Mouse (Mus musculus) hindbrain, embryonic 12.5 days (tissue): ENCODE measurements at regions not wholly inside any gene's neighbourhood (a gene's known extent, or its start where the extent isn't known, plus 50 kb on each side); places are given as distances from the start of the nearest gene placed in this dataset.

Experiments
- ATAC-seq: fragments of 200-750 bp; cut with Nextera tagmentation; 2 replicates; pipeline ENCODE4 v1.8.0; 2017; ENCODE audit warnings: moderate TSS enrichment; ENCODE audit not compliant: low FRiP score
- H3K27ac ChIP-seq: fragments of 300-500 bp; sonication (generic); 2 replicates; pipeline ENCODE4 v1.5.1; 2016; ENCODE audit warnings: mild to moderate bottlenecking
- H3K27me3 ChIP-seq: fragments of 300-500 bp; sonication (generic); 2 replicates; pipeline ENCODE4 v1.6.1; 2016; ENCODE audit warnings: mild to moderate bottlenecking
- H3K36me3 ChIP-seq: fragments of 300-500 bp; sonication (generic); 2 replicates; pipeline ENCODE4 v1.6.1; 2016; ENCODE audit warnings: mild to moderate bottlenecking
- H3K4me1 ChIP-seq: fragments of 300-500 bp; sonication (generic); 2 replicates; pipeline ENCODE4 v1.6.1; 2016
- H3K4me2 ChIP-seq: fragments of 300-500 bp; sonication (generic); replicated peaks from 2 replicates; pipeline ENCODE4 v1.6.1; 2016; ENCODE audit warnings: mild to moderate bottlenecking
- H3K4me3 ChIP-seq: fragments of 300-500 bp; sonication (generic); 2 replicates; pipeline ENCODE4 v1.5.1; 2016; ENCODE audit warnings: mild to moderate bottlenecking
- H3K9ac ChIP-seq: fragments of 300-500 bp; sonication (generic); 2 replicates; pipeline ENCODE4 v1.6.1; 2016; ENCODE audit warnings: mild to moderate bottlenecking, moderate library complexity
- H3K9me3 ChIP-seq: fragments of 300-500 bp; sonication (generic); replicated peaks from 2 replicates; pipeline ENCODE4 v1.6.1; 2016; ENCODE audit warnings: mild to moderate bottlenecking
- WGBS: fragments of 180-500 bp; shearing (Covaris S2); methylation state at CpG from one replicate; pipeline ENCODE4 v1.1.7; 2016; 5-methylcytosine and 5-hydroxymethylcytosine counted together

DNA sequence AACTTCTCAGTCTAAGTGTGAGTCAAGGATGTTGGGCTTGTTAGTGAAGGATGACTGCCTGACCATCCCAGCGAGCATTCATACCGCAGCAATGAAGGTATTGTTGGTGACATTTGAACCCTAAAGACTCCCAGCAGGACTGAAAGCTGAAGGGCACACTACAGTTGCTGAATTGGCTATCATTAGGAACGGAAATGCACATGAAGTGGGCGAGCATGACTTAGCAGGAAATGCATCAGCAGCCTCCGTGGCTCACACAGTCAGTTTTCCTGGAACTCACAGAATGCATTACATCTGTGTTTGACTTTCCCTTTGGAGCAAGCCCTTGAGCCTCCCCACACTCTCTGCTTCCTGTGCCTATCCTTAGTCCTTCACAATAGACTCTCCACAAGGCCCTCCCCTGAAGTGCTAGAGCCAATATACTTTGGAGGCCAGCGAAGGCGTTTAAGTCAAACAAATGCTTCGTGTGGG, 63.9 kb downstream of the Tmco5 start:
- Histone ChIP-seq H3K27ac (no peak overlapping the region), H3K4me2 (no peak overlapping the region), H3K4me1 (no peaks in the 10 kb centered on the region), H3K27me3 (no peaks in the 10 kb centered on the region), H3K4me3 (no peak overlapping the region), H3K36me3 (no peaks in the 10 kb centered on the region), H3K9ac (no peak overlapping the region), H3K9me3 (no peaks in the 10 kb centered on the region)
- ATAC-seq: no peak
- WGBS: 63% methylated on average over 8 of the region's 8 CpGs

DNA sequence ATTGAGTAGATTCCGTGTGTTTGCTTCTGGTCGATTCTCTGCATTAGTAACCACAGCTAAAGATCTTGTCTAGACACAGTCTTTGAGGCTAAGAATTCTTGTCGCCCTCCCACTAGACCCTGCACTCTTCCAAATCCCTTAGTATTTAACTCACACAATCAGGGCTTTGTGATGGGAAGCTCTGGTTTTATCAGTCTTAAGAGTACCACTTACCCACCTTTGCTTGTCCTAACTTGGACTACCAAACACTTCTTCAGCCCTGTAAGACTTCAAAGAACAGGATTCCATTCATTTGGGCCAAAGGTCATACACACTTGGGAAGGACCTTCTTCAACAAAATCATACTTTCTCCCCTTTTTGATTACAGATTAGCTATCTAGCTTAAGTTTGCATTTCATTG, 70.0 kb downstream of the Tmco5 start:
- Histone ChIP-seq H3K27ac (no peak overlapping the region), H3K27me3 (no peaks in the 10 kb centered on the region), H3K4me2 (no peak overlapping the region), H3K36me3 (no peaks in the 10 kb centered on the region), H3K4me1 (no peaks in the 10 kb centered on the region), H3K4me3 (no peak overlapping the region), H3K9ac (no peak overlapping the region), H3K9me3 (0 out of 2 replicates have a peak, but pooled peaks cover 3% of the 10 kb centered on the region)
- WGBS: 80% methylated on average over 3 of the region's 3 CpGs
- ATAC-seq: no peak

DNA sequence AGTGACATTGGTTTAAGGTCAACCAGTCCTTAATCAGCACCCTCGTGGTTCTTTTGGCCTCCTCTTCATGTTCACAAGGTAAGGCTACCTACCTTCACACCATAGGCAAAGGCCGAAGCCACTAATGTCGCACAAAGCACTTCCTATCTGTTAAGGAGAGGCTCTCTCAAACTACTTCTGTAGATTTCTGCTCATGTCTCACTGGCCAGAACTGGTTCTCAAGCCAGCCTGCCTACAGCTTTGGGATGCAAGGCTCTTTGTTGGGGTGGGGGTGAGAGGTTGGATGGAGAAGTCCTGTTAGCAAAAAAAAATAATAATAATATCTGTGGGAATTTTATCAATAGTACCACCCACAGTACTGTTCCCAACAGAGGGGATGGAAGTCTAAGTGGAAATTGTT, 71.2 kb downstream of the Tmco5 start:
- Histone ChIP-seq H3K4me1 (no peaks in the 10 kb centered on the region), H3K36me3 (no peaks in the 10 kb centered on the region), H3K9me3 (0 out of 2 replicates have a peak, but pooled peaks cover 3% of the 10 kb centered on the region), H3K27ac (no peak overlapping the region), H3K4me3 (no peak overlapping the region), H3K27me3 (no peaks in the 10 kb centered on the region), H3K4me2 (no peak overlapping the region), H3K9ac (no peak overlapping the region)
- ATAC-seq: no peak
- WGBS: 87% methylated on average over 3 of the region's 3 CpGs

DNA sequence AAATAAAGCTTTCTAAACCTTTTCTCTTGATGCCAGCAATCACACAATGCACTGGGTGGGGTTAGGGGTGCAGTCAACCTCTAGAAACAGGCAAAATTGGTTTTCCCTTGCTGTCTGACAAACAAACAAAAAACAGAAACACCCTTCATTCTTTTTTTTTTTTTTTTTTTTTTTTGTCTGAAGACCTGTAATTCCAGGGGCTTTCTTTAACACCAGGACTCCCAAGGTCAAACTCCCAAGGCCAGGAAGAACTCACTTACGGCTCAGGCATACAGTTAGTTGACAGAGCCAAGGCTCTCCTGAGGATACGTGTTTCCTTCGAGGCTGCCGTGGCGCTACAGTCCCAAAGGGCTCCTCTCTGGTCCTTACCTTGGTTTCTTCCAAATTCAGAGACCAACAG, 71.7 kb downstream of the Tmco5 start:
- Histone ChIP-seq H3K36me3 (no peaks in the 10 kb centered on the region), H3K9me3 (0 out of 2 replicates have a peak, but pooled peaks cover 3% of the 10 kb centered on the region), H3K27ac (no peak overlapping the region), H3K4me3 (no peak overlapping the region), H3K4me1 (no peaks in the 10 kb centered on the region), H3K27me3 (no peaks in the 10 kb centered on the region), H3K9ac (no peak overlapping the region), H3K4me2 (no peak overlapping the region)
- WGBS: 90% methylated on average over 5 of the region's 5 CpGs
- ATAC-seq: no peak

DNA sequence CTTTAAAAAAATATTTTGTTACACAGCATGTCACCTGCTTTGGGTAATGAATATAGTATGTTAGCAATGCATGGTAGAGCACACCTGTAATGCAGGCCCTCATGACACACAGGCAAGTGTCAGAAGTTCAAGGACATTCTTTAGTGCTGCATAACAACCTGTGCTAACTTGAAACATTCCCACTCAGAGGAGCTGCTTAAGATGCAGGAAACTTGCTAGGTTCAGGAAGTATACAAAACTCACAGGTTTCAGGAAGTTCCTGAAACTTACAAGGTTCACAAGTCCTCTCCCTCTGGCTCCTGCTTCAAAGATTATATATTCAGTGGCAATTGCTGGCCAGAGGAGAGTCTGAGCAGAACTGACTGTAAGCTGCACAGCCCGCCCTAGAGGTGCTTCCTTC, 73.0 kb downstream of the Tmco5 start:
- Histone ChIP-seq H3K4me1 (no peaks in the 10 kb centered on the region), H3K9me3 (0 out of 2 replicates have a peak, but pooled peaks cover 3% of the 10 kb centered on the region), H3K4me3 (no peak overlapping the region), H3K36me3 (no peaks in the 10 kb centered on the region), H3K27me3 (no peaks in the 10 kb centered on the region), H3K27ac (no peak overlapping the region), H3K9ac (no peak overlapping the region), H3K4me2 (no peak overlapping the region)
- WGBS: 96% methylated on average over 1 of the region's 1 CpGs
- ATAC-seq: no peak

DNA sequence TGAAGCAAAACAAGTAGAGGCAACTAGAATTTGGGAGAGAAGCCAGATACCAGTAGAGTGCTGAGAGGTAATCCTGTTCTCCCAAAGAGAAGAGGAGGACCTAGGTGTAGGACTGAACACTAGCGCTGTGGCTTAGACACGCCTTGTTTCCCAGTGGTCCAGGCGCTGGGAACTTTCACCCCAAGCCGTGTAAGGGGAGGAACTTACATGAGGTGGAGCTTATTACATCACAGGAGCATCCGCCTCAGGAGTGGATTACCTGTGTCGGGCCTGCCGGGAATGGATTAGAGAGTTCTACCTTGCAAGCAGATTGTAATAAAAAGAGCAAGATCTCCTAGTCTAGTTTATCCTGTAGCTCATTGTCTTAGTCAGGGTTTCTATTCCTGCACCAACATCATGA, 75.8 kb downstream of the Tmco5 start:
- H3K27me3 ChIP-seq: no peaks in the 10 kb centered on the region
- no peak overlapping the region for H3K4me3 ChIP-seq
- H3K4me2 ChIP-seq: no peak overlapping the region
- no peak overlapping the region for H3K27ac ChIP-seq
- no peaks in the 10 kb centered on the region for H3K36me3 ChIP-seq
- 0 out of 2 replicates have a peak, but pooled peaks cover 3% of the 10 kb centered on the region for H3K9me3 ChIP-seq
- no peak for ATAC-seq
- no peak overlapping the region for H3K9ac ChIP-seq
- 95% methylated on average over 7 of the region's 7 CpGs for WGBS
- no peaks in the 10 kb centered on the region for H3K4me1 ChIP-seq

DNA sequence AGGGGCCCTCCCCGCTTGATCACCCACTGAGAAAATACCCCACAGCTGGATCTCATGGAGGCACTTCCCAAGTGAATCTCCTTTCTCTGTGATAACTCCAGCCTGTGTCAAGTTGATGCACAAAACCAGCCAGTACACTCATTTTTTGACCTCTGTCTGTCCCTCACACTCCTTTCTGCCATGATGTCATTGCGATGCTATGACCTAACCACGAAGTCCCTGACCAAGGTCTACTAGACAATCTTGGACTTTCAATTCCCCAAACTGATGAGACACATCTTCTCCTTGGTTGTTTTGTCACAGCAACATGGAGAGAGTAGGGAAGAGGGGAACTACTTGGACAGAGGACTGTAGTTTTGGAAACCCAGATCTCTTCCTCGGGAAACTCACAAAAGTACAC, 76.4 kb downstream of the Tmco5 start:
- no peak for ATAC-seq
- no peaks in the 10 kb centered on the region for H3K4me1 ChIP-seq
- WGBS: 91% methylated on average over 4 of the region's 4 CpGs

DNA sequence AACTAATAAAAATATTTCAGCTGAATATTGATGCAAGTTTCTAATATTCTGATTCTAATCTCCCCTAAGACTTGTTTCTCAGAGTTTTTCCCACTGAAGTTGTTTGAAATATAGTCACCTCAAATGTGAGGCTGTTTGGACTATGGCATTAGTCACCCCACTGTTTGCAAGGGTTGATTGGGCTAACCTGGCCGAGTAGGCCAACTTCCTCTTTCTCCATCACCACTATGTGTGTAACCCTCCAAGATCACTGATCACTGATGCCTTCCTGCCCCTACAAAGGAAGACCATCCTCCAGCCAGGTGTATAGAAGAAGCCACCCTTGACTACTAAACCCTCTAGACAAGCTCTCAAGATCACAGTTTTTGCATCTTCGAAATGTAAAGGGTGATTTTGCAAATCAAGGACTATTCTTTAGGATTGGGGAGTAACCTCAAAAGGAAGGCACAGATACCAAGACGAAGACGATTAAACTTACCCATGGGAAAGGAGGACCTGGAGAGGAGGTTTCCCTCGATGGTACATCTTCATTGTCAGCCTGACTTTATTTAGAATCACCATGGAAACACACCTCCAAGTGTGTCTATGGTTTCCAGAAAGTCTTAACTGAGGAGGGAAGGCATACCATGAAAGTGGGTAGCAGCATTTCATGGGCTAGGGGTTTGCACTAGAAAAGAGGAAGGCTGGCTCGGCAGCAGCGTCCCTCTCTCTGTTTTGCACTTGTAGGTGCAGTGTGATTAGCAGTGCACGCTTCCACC, 84.8 kb downstream of the Tmco5 start:
- H3K4me2 ChIP-seq: no peak overlapping the region
- no peak overlapping the region for H3K9ac ChIP-seq
- H3K4me1 ChIP-seq: no peaks in the 10 kb centered on the region
- H3K4me3 ChIP-seq: no peak overlapping the region
- H3K27me3 ChIP-seq: no peaks in the 10 kb centered on the region
- no peaks in the 10 kb centered on the region for H3K9me3 ChIP-seq
- 78% methylated on average over 8 of the region's 8 CpGs for WGBS
- no peak for ATAC-seq
- no peak overlapping the region for H3K27ac ChIP-seq
- no peaks in the 10 kb centered on the region for H3K36me3 ChIP-seq

More for the DNA sequence above, 76.4 kb downstream of the Tmco5 start:
- Histone ChIP-seq H3K9me3 (0 out of 2 replicates have a peak, but pooled peaks cover 3% of the 10 kb centered on the region), H3K27ac (no peak overlapping the region), H3K4me3 (no peak overlapping the region), H3K9ac (no peak overlapping the region), H3K4me2 (no peak overlapping the region), H3K27me3 (no peaks in the 10 kb centered on the region), H3K36me3 (no peaks in the 10 kb centered on the region)

DNA sequence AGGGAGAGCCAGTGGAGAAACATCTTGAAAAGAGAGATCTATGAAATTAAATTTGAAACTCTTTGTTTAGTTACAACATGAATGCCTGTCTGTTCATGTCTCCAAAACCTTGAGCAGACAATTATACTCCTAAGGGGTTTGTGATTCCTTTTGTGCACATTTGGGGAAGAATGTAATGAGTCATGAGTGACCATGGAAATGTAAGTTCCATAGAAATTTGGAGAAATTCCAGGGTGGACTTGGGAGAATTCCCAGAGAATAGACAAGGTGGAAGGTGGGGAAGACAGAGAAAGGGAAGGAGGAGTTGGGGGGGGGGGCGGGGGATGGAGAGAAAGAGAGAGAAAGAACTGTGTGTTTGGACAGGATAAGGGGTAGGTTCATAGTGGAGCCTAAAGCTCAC, 87.8 kb downstream of the Tmco5 start:
- WGBS: no CpG with 5 or more reads among the region's 1 CpGs
- ATAC-seq: no peak
- Histone ChIP-seq H3K4me1 (no peaks in the 10 kb centered on the region), H3K27me3 (peaks cover 9% of the 10 kb centered on the region), H3K4me3 (no peak overlapping the region), H3K9ac (no peak overlapping the region), H3K4me2 (no peak overlapping the region), H3K27ac (no peak overlapping the region), H3K36me3 (no peaks in the 10 kb centered on the region), H3K9me3 (no peaks in the 10 kb centered on the region)

DNA sequence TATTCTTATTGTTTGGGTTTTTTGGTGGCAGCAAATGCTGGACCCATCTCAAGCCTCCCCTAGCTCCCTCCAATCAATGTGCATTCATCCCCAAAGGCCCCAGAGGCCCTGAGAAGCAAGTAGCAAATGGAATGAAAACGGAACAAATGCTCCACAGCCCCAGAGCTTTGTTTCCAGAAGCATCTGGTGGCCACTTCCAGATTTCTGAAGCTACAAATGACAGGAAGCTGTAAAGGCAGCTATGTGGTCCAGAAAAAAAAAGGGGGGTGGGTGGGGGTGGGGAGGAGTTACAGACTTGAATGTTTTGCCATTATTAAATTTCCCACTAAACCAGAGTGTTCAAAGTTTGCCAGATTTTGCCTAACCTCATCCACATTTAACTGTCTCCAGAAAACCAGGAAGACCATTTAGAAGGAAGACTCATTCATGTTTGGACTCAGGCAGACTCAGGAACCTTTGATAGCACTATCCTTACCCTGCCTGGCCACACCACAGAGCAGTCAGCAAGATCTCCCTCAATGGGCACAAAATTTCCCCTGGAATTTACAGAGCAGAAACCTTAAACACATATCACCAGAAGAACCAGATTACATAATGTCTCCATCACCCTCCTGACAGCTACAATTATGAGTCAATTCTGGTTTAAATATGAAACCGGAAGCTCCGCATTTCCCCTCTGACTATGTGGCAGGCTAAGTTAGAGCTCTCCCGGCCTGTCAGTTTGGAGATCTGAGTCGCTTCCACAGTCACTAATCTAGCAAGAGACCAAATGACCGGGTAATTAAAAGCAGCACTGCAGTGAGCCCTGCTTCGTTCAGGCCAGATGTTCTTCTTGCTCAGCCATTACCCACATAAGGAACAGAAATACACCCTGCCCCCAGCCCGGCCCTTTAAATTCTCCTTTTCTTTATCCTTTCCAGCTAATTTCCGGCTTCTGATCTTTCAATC, 93.4 kb downstream of the Tmco5 start:
- peaks cover 47% of the 10 kb centered on the region for H3K4me1 ChIP-seq

DNA sequence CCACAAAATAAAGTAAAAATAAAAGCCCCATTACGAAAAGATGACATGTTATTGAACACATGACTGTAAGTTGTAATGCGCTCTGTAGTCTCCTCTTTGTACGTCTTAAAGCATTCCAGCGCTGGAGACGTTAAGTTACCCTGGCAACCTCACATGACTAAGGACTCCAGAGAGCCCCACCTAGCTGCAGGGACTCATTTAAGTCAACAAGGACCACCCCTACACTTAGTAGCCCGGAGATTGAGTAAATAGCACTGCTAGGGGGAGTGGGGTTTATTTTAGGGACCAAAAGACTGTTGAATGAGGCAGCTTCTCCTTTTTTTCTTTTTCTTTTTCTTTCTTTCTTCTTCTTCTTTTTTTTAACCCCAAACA, 94.1 kb downstream of the Tmco5 start:
- no peak for ATAC-seq
- peak overlapping the region; percentile 39 for H3K4me2 ChIP-seq
- 2% methylated on average over 6 of the region's 6 CpGs for WGBS
- H3K4me3 ChIP-seq: no peak overlapping the region
- H3K4me1 ChIP-seq: peaks cover 52% of the 10 kb centered on the region
- peaks cover 9% of the 10 kb centered on the region for H3K27me3 ChIP-seq
- H3K9ac ChIP-seq: no peak overlapping the region
- H3K27ac ChIP-seq: peak overlapping the region; percentile 67
- H3K36me3 ChIP-seq: no peaks in the 10 kb centered on the region
- H3K9me3 ChIP-seq: no peaks in the 10 kb centered on the region

More for the DNA sequence above, 93.4 kb downstream of the Tmco5 start:
- H3K4me3 ChIP-seq: no peak overlapping the region
- no peaks in the 10 kb centered on the region for H3K36me3 ChIP-seq
- 6% methylated on average over 9 of the region's 9 CpGs for WGBS
- H3K27me3 ChIP-seq: peaks cover 9% of the 10 kb centered on the region
- H3K9ac ChIP-seq: no peak overlapping the region
- ATAC-seq: no peak
- H3K9me3 ChIP-seq: no peaks in the 10 kb centered on the region
- H3K27ac ChIP-seq: peak overlapping the region; percentile 67
- peak overlapping the region; percentile 39 for H3K4me2 ChIP-seq

DNA sequence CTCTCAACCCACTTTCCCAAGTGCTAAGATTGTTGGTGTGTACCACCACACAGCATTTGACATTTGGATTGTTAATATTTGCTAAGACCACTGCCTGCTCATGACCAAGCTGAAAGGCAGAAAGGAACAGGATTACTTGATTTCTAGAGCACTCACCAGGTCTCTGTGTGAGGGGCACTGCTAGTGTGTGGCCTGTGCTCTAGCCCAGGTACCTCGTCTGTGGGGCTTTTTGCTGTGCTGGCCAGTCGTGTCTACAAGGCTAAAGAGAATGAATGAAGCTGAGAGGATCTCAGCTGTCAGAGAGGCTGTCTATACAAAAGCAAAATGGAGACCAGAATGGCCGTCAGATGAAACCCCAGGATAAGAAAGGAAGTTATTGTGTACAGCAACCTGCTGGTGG, 95.0 kb downstream of the Tmco5 start:
- Histone ChIP-seq H3K9me3 (no peaks in the 10 kb centered on the region), H3K9ac (no peak overlapping the region), H3K4me3 (no peak overlapping the region), H3K4me1 (peaks cover 59% of the 10 kb centered on the region), H3K4me2 (no peak overlapping the region), H3K36me3 (no peaks in the 10 kb centered on the region), H3K27ac (no peak overlapping the region), H3K27me3 (peaks cover 9% of the 10 kb centered on the region)
- WGBS: 29% methylated on average over 3 of the region's 3 CpGs
- no peak for ATAC-seq
